Mouse (Mus musculus) spleen, postnatal 4 days (tissue): Measurements from ENCODE around the gene Tmco2.
"Not testable (repeated sequence)": the region's sequence is repeated elsewhere in the genome, so short reads cannot be mapped to it uniquely, and the experiment has no call there.

Source experiments
- DNase-seq, 2 experiments: peaks; one replicate each; pipeline ENCODE4 v3.0.0; 2022; ENCODE audit warnings: low spot score in 2 of 2

Tmco2 gene

DNA sequence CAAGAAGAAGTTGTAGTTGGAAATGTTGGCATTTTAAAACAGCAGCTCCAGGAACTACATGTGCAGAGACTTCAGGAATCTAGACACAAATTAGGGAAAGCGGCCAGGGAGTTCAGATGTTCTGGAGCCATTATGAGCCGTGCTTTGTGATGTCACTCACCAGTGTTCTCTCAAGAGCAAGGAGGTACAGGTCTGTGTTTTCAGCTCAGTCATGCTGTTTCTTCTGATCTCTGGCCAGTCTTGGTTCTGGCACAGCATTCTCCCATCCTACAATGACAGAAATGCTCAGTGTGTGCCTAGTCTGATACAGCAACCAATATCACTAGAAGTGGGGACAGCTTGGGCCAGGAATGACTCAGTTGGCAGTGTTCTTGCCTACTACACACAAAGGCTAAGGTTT lies at the start of gene Tmco2:
Tmco2 (minus strand) TSS at position 101 of the 400 bp plus-strand sequence.
- DNase-seq, result no peak

DNA sequence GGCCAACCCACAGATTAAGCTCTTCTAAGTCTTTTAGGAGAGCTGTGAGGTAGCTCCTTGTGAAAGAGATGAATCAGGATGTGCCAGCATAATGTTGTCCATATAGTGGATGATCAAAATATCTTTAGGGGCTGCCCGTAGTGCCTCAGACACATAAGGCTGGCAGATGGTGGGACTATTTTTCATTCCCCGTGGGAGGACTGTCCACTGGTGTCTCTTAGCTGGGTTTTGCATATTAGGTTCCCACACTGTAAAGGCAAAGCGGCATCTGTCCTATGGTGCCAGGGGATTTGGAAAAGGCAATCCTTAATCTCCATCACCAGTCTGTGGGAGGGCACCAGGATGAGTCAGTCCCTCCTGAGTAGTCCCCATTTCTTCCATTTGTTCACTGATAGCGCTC lies 5.7 kb downstream of the Tmco2 start:
- DNase-seq, result no peak

DNA sequence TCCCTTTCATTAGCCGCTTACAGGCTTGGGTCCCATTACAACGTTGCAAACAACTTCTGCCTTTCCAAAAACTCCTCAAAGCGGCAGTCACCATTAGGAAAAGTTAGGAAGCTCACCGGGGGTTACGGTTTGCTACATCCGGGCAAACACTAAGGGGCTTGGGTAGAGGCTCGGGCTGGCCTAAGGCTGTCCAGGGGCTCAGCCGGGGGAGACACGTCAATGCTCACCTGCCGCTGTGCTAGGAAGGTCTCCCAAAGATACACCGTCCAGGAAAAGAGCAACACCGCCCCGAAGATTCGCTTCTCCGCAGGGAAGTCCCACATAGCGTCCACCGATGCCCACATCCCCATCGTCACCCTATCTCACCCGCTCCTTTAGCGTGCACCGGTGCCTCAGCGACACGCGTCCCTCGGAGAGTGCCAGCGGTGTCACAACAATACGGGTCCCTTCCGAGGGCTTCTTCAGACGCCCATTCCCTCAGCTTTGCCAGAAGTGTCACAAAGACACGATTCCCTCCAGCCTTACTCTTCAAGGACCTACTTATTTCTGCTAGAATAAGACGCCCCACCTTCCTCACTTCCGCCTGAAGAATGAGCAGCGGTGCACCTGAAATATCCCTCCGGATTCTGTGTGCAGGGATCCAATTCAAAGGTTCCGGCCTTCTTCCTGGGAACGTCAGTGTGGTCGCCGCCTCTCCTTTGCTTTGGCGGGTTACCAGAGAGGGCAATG lies 11.2 kb downstream of the Tmco2 start, which contains the start of gene Zmpste24:
Zmpste24 (minus strand) TSS at position 592 of the 729 bp plus-strand sequence.
- DNase-seq, result peak; percentile 83 to 91

DNA sequence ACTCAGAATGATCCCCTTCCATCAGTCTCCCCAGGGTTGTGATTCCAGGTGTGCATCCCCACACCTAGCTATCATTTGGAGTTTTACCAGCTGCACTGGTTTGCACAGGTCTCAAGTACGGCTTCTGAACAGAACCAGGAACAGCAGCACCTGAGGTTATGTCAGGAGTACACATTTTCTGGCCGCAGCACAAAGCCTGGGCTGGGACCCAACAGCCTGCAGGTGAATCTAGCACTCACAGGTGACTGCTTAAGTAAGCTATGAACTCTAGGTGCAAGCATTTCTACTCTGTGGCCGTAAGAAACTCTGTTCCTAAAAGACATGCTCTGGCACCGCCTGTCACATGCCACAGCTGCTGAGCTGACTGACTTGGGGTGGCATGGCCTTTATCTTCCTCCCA lies 18.8 kb downstream of the Tmco2 start:
- DNase-seq, result no peak

- no peak for DNase-seq
These were observed 20.3 kb downstream of the Tmco2 start for GRCm38 (mm10) chr4:121088696-121089095.

GRCm38 (mm10) chr4:121084506-121084905 lies 24.5 kb downstream of the Tmco2 start:
- DNase-seq, result no peak

DNA sequence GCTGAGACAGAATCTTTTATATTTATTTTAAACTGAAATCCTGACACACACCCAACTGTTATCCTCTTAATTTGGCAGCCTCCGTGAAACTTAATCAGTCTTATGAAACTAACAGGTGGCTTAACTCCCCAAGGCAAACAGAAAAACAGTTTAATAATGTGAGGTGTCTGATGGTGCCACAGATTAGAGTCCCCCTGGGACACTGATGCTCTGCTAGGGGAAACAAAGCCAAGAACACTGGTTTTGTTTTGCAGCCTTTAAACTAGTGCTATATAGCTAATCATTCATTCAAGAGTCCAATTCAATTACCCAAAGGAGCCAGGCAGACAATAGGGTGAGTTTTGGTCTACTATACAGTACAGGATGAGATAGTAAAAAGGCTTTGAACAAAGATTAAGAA lies 28.6 kb downstream of the Tmco2 start:
- DNase-seq, result no peak

DNA sequence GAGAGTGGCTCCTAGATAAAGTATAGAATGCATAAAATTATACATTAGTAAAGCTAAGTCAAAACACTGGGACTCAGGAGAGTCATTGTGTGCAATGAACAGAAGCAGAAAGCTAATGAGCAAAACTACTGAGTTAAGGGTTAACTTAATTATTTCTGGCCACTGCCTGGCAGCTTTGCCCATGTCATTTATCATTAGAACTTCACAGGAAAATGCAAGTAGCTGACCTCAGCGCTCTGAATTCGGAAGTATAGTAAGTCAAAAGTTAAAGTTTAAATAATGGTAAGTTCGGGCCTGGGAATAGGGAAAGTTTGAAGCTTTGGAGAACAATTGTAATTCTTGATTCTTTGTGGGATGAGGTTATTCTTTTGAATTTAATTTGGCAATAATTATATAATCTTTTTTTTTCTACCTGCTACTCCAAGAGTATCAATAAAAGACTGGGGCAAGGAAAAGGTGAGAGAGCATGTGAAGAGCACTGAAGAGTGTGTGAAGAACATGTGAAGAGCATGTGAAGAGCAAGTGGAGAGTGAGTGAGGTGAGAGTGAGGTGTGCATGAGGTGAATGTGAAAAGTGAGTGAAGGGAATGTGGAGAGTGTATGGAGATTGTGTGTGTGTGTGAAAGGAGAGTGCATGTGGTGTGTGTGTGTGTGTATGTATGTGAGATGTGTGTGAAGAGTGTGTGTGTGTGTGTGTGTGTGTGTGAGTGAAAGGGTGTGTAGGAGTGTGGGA lies 30.9 kb downstream of the Tmco2 start:
- DNase-seq, result no peak

DNA sequence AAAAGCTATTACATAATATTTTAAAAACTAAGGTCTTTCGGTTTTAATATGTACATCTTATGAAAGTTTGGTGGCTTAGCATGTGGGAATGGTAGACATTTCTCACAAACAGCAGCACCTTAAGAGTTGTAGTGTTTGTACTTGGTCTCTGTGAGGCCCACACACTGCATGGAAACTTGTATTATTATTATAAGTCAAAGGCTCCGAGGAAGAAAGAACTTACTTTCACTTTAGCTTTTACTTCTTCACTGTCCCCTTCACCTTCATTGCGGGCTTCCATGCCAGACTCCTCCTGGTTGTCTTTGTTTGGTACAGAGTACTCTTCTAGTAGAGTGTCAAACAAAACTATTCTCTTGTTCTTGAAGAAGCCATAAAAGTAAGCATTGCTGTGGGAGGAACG lies 34.8 kb downstream of the Tmco2 start:
- no peak for DNase-seq

- no peak for DNase-seq
These were observed 43.7 kb downstream of the Tmco2 start for GRCm38 (mm10) chr4:121065336-121065735.

GRCm38 (mm10) chr4:121059218-121059617 lies 49.8 kb downstream of the Tmco2 start:
- DNase-seq, result not testable (repeated sequence)

DNA sequence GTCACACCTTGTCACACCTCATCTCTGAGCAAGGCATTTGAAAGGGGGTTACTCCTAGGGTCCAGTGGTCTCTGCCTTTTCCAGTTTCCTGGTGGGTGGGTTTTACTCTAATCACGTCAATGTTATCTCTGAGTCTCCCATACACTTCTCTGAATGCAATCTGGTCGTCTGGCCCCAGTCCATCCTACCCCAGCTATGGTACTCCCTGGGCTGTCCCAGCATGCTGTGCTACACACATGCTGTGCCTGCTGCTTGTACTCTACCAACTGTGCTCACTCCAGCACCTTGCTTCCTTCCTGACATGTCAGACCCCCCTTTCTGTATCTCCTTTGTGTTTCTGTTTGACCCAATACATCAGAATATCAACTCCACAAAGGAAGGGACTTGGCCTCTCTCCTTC lies 52.0 kb downstream of the Tmco2 start:
- DNase-seq, result no peak

DNA sequence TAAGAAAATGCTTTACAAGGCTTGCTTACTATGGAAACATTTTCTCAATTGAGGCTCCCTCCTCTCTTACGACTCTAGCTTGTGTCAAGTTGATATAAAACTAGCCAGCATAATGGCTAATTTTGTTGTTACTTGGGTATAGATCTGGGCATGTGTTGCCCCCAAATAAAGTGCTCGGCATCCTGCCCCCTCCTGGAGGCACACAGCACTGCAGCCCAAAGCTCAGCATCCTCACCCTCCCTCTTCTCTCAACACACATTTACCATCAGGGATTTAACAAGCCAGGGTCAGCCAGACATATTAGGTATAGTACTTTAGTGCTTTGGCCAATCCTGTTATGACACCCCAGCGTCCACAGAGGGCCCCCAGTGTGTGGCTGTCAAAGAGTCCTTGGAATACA lies 52.7 kb downstream of the Tmco2 start:
- no peak for DNase-seq
